Mouse (Mus musculus): Measurements from ENCODE around the gene Inpp5f.
"Not testable (repeated sequence)": the region's sequence is repeated elsewhere in the genome, so short reads cannot be mapped to it uniquely, and the experiment has no call there.

Inpp5f gene

GRCm38 (mm10) chr7:128610897-128611798 is at the start of gene Inpp5f:
Inpp5f (plus strand) TSS chr7:128611328.
- DNase-seq (ENCODE audit: low read depth): peak; percentile 98

GRCm38 (mm10) chr7:128563373-128563772 is 47.8 kb upstream of the Inpp5f start:
- no peak for DNase-seq (ENCODE audit: low read depth)

GRCm38 (mm10) chr7:128566311-128566710 is 44.8 kb upstream of the Inpp5f start:
- DNase-seq (ENCODE audit: low read depth): no peak

- DNase-seq (ENCODE audit: low read depth): no peak
Observed at GRCm38 (mm10) chr7:128567561-128568244, 43.4 kb upstream of the Inpp5f start.

GRCm38 (mm10) chr7:128569429-128569828 is 41.7 kb upstream of the Inpp5f start:
- not testable (repeated sequence) for DNase-seq (ENCODE audit: low read depth)

GRCm38 (mm10) chr7:128569987-128570656 is 41.0 kb upstream of the Inpp5f start:
- DNase-seq (ENCODE audit: low read depth): no peak

GRCm38 (mm10) chr7:128570657-128571056 is 40.5 kb upstream of the Inpp5f start:
- not testable (repeated sequence) for DNase-seq (ENCODE audit: low read depth)

- DNase-seq (ENCODE audit: low read depth): no peak
Observed at GRCm38 (mm10) chr7:128572030-128572429, 39.1 kb upstream of the Inpp5f start.

GRCm38 (mm10) chr7:128575211-128575610 is 35.9 kb upstream of the Inpp5f start:
- no peak for DNase-seq (ENCODE audit: low read depth)

- DNase-seq (ENCODE audit: low read depth): no peak
Observed at GRCm38 (mm10) chr7:128575794-128576193, 35.3 kb upstream of the Inpp5f start.

GRCm38 (mm10) chr7:128577607-128578006 is 33.5 kb upstream of the Inpp5f start:
- no peak for DNase-seq (ENCODE audit: low read depth)

GRCm38 (mm10) chr7:128578199-128578945 is 32.8 kb upstream of the Inpp5f start:
- DNase-seq (ENCODE audit: low read depth): no peak

GRCm38 (mm10) chr7:128579381-128579780 is 31.7 kb upstream of the Inpp5f start:
- DNase-seq (ENCODE audit: low read depth): no peak

GRCm38 (mm10) chr7:128580318-128580717 is 30.8 kb upstream of the Inpp5f start:
- DNase-seq (ENCODE audit: low read depth): no peak

- no peak for DNase-seq (ENCODE audit: low read depth)
Observed at GRCm38 (mm10) chr7:128581864-128582484, 29.2 kb upstream of the Inpp5f start.

- DNase-seq (ENCODE audit: low read depth): peak; percentile 93
Observed at GRCm38 (mm10) chr7:128583213-128583948, 27.7 kb upstream of the Inpp5f start.

- no peak for DNase-seq (ENCODE audit: low read depth)
Observed at GRCm38 (mm10) chr7:128587334-128587933, 23.7 kb upstream of the Inpp5f start.

- DNase-seq (ENCODE audit: low read depth): no peak
Observed at GRCm38 (mm10) chr7:128591345-128592084, 19.6 kb upstream of the Inpp5f start.

GRCm38 (mm10) chr7:128592118-128592935 is 18.8 kb upstream of the Inpp5f start:
- no peak for DNase-seq (ENCODE audit: low read depth)

Measured in fibroblast of lung, adult 2 months (primary cell).